ENCODE assay signal across 8 mouse cellular contexts in the genomic region with DNA sequence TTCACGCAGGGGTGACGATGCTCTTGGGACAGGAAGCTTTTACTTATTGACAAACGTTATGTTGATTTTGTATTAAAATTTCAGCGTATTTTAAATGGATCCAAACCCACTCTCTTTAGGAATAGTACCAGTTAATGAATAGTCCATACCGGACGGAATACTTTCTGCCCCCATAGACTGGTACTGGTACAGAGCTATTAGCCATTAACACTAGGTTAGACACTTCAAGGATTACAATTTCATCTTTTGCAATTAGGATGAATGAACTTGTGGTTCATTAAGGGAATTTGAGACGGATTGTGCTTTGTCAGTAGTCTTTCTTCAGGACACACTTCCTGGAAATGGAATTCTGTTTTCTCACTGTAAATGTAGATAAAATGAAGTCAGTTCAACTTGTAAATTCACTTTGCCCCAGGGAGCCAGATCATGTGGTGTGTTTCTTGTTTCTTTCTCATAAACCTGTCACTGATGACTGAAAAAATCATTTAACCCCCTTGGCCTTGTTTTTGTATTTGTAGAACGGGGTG. TPM values are rescaled to one million over a fixed set of nuclear protein-coding genes. Genes with fewer than 3 reads are reported as not detected.
DNase-seq lines count a peak whose midpoint lies in the region; ATAC-seq and TF ChIP-seq lines count a peak whose summit lies in the region.

No protein-coding gene starts in this region.

- WGBS in heart, embryonic 16.5 days = 16% methylated on average over 8 of the region's 8 CpGs
- WGBS in hindbrain, embryonic 10.5 days = 23% methylated on average over 8 of the region's 8 CpGs
- WGBS in midbrain, embryonic 11.5 days = 28% methylated on average over 8 of the region's 8 CpGs

- H3K36me3 ChIP-seq in heart, embryonic 16.5 days (ENCODE audit: control insufficient read depth, insufficient read depth) = no peaks in the 10 kb centered on the region
- peaks cover 0 to 39% of the 10 kb centered on the region in 2 experiments; a peak in 2 of 4 replicates for H3K36me3 ChIP-seq in MEL (ENCODE audit: control insufficient read depth in 1 of 2, insufficient read depth in 2 of 2, low read length in 2 of 2)
- H3K36me3 ChIP-seq in hindbrain, embryonic 10.5 days = no peaks in the 10 kb centered on the region
- H3K36me3 ChIP-seq in midbrain, embryonic 11.5 days (ENCODE audit: control insufficient read depth, insufficient read depth, low read length) = no peaks in the 10 kb centered on the region

- no peak for DNase-seq in heart, adult 11 months
- DNase-seq in MEL (ENCODE audit: low read depth, low spot score) = no peak
- DNase-seq in hindbrain, embryonic 10.5 days (ENCODE audit: low spot score) = no peak
- no peak for DNase-seq in midbrain, embryonic 11.5 days (ENCODE audit: low spot score, missing footprints)
- no peak for DNase-seq in right cerebral cortex, postnatal 36 days (ENCODE audit: low spot score in 2 of 2)
- no peak for DNase-seq in left cerebral cortex, postnatal 10 days (ENCODE audit: extremely low spot score in 1 of 2, low spot score in 2 of 2)
- DNase-seq in adrenal gland, adult (ENCODE audit: inconsistent age in 2 of 2, low spot score in 1 of 2) = no peak

- no peaks in the 10 kb centered on the region for H3K9me3 ChIP-seq in heart, embryonic 16.5 days (replicated peaks; ENCODE audit: control insufficient read depth, low read length)
- H3K9me3 ChIP-seq in MEL (replicated peaks; ENCODE audit: insufficient read depth, low read length) = no peaks in the 10 kb centered on the region
- no peaks in the 10 kb centered on the region for H3K9me3 ChIP-seq in hindbrain, embryonic 10.5 days
- H3K9me3 ChIP-seq in midbrain, embryonic 11.5 days (ENCODE audit: control insufficient read depth, low read length) = no peaks in the 10 kb centered on the region

- peak overlapping the region; percentile 94 for H3K4me2 ChIP-seq in heart, embryonic 16.5 days (ENCODE audit: low read depth, low read length)
- H3K4me2 ChIP-seq in midbrain, embryonic 11.5 days = peak overlapping the region; percentile 95

- peak overlapping the region; percentile 95 for H3K9ac ChIP-seq in heart, embryonic 16.5 days (ENCODE audit: low read length)
- peak overlapping the region; percentile 92 for H3K9ac ChIP-seq in MEL (ENCODE audit: control insufficient read depth, low read depth, low read length, poor library complexity, severe bottlenecking)
- H3K9ac ChIP-seq in midbrain, embryonic 11.5 days (ENCODE audit: low read length) = peak overlapping the region; percentile 85

- TF ChIP-seq CTCF in MEL (IDR thresholded peaks at IDR 0.05 in 2 of 3, conservative IDR thresholded peaks at IDR 0.05 in 1 of 3; ENCODE audit: control insufficient read depth in 1 of 3, insufficient read depth in 1 of 3, low read depth in 2 of 3, low read length in 3 of 3, poor library complexity in 1 of 3, severe bottlenecking in 1 of 3) = no peak

- no peak for TF ChIP-seq POLR2A in MEL (IDR thresholded peaks at IDR 0.05; ENCODE audit: control insufficient read depth in 1 of 2, insufficient read depth in 1 of 2, low read depth in 1 of 2, low read length in 2 of 2, poor library complexity in 1 of 2)

- H3K27me3 ChIP-seq in heart, embryonic 16.5 days (ENCODE audit: control insufficient read depth, insufficient read depth, low read length) = no peaks in the 10 kb centered on the region
- no peaks in the 10 kb centered on the region for H3K27me3 ChIP-seq in MEL (ENCODE audit: control insufficient read depth in 1 of 2, insufficient read depth in 2 of 2, low read length in 2 of 2)
- peaks cover 59% of the 10 kb centered on the region for H3K27me3 ChIP-seq in hindbrain, embryonic 10.5 days (ENCODE audit: insufficient read depth, poor library complexity, severe bottlenecking)
- peaks cover 3% of the 10 kb centered on the region for H3K27me3 ChIP-seq in midbrain, embryonic 11.5 days (ENCODE audit: control insufficient read depth, insufficient read depth, low read length)

- H3K79me2 ChIP-seq in MEL (ENCODE audit: control insufficient read depth, insufficient read depth, low read length, poor library complexity) = peaks cover 29% of the 10 kb centered on the region

- peak overlapping the region; percentile 78 for H3K27ac ChIP-seq in heart, embryonic 16.5 days (ENCODE audit: low read length)
- H3K27ac ChIP-seq in MEL (ENCODE audit: control insufficient read depth, low read depth, low read length) = peak overlapping the region; percentile 64
- H3K27ac ChIP-seq in hindbrain, embryonic 10.5 days = peak overlapping the region; percentile 94
- no peak overlapping the region for H3K27ac ChIP-seq in midbrain, embryonic 11.5 days (ENCODE audit: low read depth, low read length)

- intact Hi-C loops in left cerebral cortex, postnatal 10 days (cut with DNase I) = no loop called here

- no peak for TF ChIP-seq EP300 in MEL (IDR thresholded peaks at IDR 0.05; ENCODE audit: low read depth in 1 of 2, low read length in 2 of 2)

- no peak for TF ChIP-seq RAD21 in MEL (IDR thresholded peaks at IDR 0.05; ENCODE audit: low read depth, low read length)

- 0 out of 2 replicates have a peak, but pooled peaks cover 7% of the 10 kb centered on the region for H3K4me1 ChIP-seq in heart, embryonic 16.5 days (ENCODE audit: control insufficient read depth, insufficient read depth, low read length)
- H3K4me1 ChIP-seq in MEL (ENCODE audit: control insufficient read depth in 1 of 2, insufficient read depth in 2 of 2, low read length in 2 of 2) = peaks cover 28 to 40% of the 10 kb centered on the region in 2 experiments
- H3K4me1 ChIP-seq in hindbrain, embryonic 10.5 days (replicated peaks) = peaks cover 14% of the 10 kb centered on the region; the same call in 1 of the 2 replicates
- peaks cover 6% of the 10 kb centered on the region; the same call in 1 of the 2 replicates for H3K4me1 ChIP-seq in midbrain, embryonic 11.5 days (ENCODE audit: control insufficient read depth, insufficient read depth, low read length)

- no peak for ATAC-seq in heart, embryonic 16.5 days (replicated peaks; ENCODE audit: extremely low read depth, insufficient read depth, low FRiP score)
- peak; percentile 36; the same call in 1 of the 2 replicates for ATAC-seq in midbrain, embryonic 11.5 days (ENCODE audit: low FRiP score)

- peak overlapping the region; percentile 93 for H3K4me3 ChIP-seq in heart, embryonic 16.5 days (ENCODE audit: low read length)
- H3K4me3 ChIP-seq in MEL (ENCODE audit: control insufficient read depth in 1 of 2, insufficient read depth in 1 of 2, low read depth in 2 of 2, low read length in 2 of 2) = peak overlapping the region; percentile 81 to 93
- peak overlapping the region; percentile 89 for H3K4me3 ChIP-seq in hindbrain, embryonic 10.5 days
- peak overlapping the region; percentile 86 for H3K4me3 ChIP-seq in midbrain, embryonic 11.5 days (ENCODE audit: low read depth, low read length)

TF ChIP-seq in MEL, 35 proteins besides CTCF, POLR2A, EP300 and RAD21:
- no peak for TF ChIP-seq MAFK (IDR thresholded peaks at IDR 0.05; ENCODE audit: borderline replicate concordance, low read depth, low read length)
- TF ChIP-seq GABPA (IDR thresholded peaks at IDR 0.05; ENCODE audit: low read depth, low read length) = no peak
- TF ChIP-seq CHD1 (IDR thresholded peaks at IDR 0.05; ENCODE audit: low read depth, low read length) = peak; percentile 67; the same call in 1 of the 2 replicates
- peak; percentile 51; the same call in 1 of the 2 replicates for TF ChIP-seq SIN3A (IDR thresholded peaks at IDR 0.05; ENCODE audit: low read length)
- peak; percentile 35; the same call in 1 of the 2 replicates for TF ChIP-seq USF1 (IDR thresholded peaks at IDR 0.05; ENCODE audit: low read depth, low read length)
- TF ChIP-seq POLR2AphosphoS2 (IDR thresholded peaks at IDR 0.05; ENCODE audit: low read length) = no peak
- no peak for TF ChIP-seq TCF12 (IDR thresholded peaks at IDR 0.05; ENCODE audit: low read depth, low read length)
- no peak for TF ChIP-seq JUND (IDR thresholded peaks at IDR 0.05; ENCODE audit: low read depth, low read length)
- peak; percentile 36; the same call in 1 of the 2 replicates for TF ChIP-seq ETS1 (IDR thresholded peaks at IDR 0.05; ENCODE audit: low read depth, low read length)
- TF ChIP-seq NELFE (IDR thresholded peaks at IDR 0.05; ENCODE audit: low read depth, low read length) = no peak

RNA-seq across cellular contexts. Expression of a gene that starts 0.9 kb away (rescaled TPM):
- 18.7 and 20.5 TPM in 2 replicates for polyA plus RNA-seq in heart, embryonic 16.5 days (2015; fragmentation: Nextera tagmentation; extraction: Ambion mirVana)
- 30.2 and 30.9 TPM in 2 replicates for total RNA-seq in MEL (2012; rRNA removed)
- polyA plus RNA-seq in MEL (2012; ENCODE audit: insufficient read depth in 1 of 2, insufficient read length in 2 of 2, low read depth in 1 of 2, low replicate concordance in 2 of 2, missing spikeins in 1 of 2) = 10 to 100 TPM in 1 of 2 experiments, not detected in 1; 41.2 TPM
- 6.7 and 9.2 TPM in 2 replicates for polyA plus RNA-seq in hindbrain, embryonic 10.5 days (2016; fragmentation: Nextera tagmentation; extraction: Ambion mirVana)
- polyA plus RNA-seq in midbrain, embryonic 11.5 days (2014; fragmentation: Nextera tagmentation; extraction: Ambion mirVana) = 8.6 and 9.6 TPM in 2 replicates
- total RNA-seq in left cerebral cortex, postnatal 10 days (2021) = 10 to 100 TPM; 52.9 to 53.6 TPM
